Mouse (Mus musculus) small intestine, adult 2 months (tissue): Measurements from ENCODE around the gene Tmem150c. TPM values are rescaled to one million over a fixed set of nuclear protein-coding genes. Genes with fewer than 3 reads are reported as not detected.

Experiments used
- H3K27ac ChIP-seq: fragments of 200-500 bp; 2 replicates; pipeline ENCODE4 v1.5.1; 2012; ENCODE audit warnings: low read depth, low read length, control low read depth, inconsistent platforms; ENCODE audit not compliant: insufficient read depth
- H3K27me3 ChIP-seq: fragments of 200-500 bp; 2 replicates; pipeline ENCODE4 v1.6.1; 2012; ENCODE audit warnings: mild to moderate bottlenecking, moderate library complexity, low read length, inconsistent platforms; ENCODE audit not compliant: control insufficient read depth, insufficient read depth
- H3K36me3 ChIP-seq: fragments of 200-500 bp; 2 replicates; pipeline ENCODE4 v1.6.1; 2012; ENCODE audit warnings: mild to moderate bottlenecking, low read length, control low read depth, inconsistent platforms; ENCODE audit not compliant: control insufficient read depth, insufficient read depth
- H3K4me1 ChIP-seq: fragments of 200-500 bp; 2 replicates; pipeline ENCODE4 v1.6.1; 2012; ENCODE audit warnings: low read length, inconsistent platforms, mixed read lengths; ENCODE audit not compliant: control insufficient read depth, insufficient read depth, insufficient read length
- H3K4me3 ChIP-seq: fragments of 200-500 bp; 2 replicates; pipeline ENCODE4 v1.5.1; 2012; ENCODE audit warnings: low read depth, mild to moderate bottlenecking, control low read depth, inconsistent platforms, low read length, moderate library complexity
- CTCF ChIP-seq: fragments of 200-500 bp; IDR thresholded peaks from 2 replicates; pipeline ENCODE4 v1.5.1; 2012; ENCODE audit warnings: low read depth, mild to moderate bottlenecking, control low read depth, inconsistent platforms, low read length, moderate library complexity, mixed read lengths; ENCODE audit not compliant: insufficient replicate concordance, insufficient read length; ENCODE audit errors: extremely low read depth
- POLR2A ChIP-seq: fragments of 200-500 bp; IDR thresholded peaks from 2 replicates; pipeline ENCODE4 v1.6.1; 2012; ENCODE audit warnings: low read depth, mild to moderate bottlenecking, control low read depth, inconsistent platforms, low read length, moderate library complexity
- WGBS: fragments of 180-500 bp; shearing (Covaris S2); methylation state at CpG from one replicate; pipeline ENCODE4 v1.1.7; 2018; 5-methylcytosine and 5-hydroxymethylcytosine counted together
- polyA plus RNA-seq: library from polyadenylated mRNA; depleted of rRNA; stranded (reverse); fragments of >200 nt; gene quantifications from 2 replicates; pipeline ENCODE4 v1.2.3, GENCODE M21; 2012

Tmem150c gene
- polyA plus RNA-seq, 1 experiment, result 0.04 TPM

DNA sequence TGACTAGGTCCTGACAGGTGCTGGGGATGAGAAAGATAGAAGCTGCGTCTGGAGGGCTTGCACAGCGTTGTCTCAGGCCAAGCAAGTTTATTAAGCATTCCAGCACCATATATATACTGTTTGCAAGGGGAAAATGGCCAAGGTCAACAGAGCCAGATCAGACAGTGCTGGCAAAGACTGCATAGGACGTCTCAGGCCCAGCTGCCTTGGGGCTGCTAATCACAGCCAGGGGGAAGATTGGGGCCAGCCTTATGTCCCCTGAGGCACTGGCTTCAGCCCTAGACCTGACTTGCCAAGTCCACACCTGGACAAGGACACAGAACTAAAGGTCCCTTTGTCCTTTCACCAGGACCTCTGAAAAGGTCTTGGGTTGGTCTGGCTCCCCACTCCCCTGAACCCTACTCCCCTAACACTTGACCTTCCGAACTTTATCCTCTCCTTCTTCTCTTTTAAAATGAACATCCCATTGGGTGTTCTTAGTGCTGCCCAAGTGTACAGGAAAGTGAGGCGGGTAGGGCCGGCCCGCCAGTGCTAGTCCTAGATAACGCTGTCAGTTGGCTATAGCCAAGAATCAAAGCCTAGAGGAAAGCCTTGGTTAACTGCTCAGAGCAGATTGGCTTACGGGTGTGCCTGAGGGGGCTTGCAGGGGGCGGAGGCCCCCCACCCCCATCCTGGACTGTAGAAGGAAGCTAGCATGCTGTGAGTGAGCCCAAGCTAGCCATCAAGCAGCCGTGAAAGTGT lies 104.6 kb downstream of the Tmem150c start:
- TF ChIP-seq POLR2A (no peak), CTCF (no peak)
- 69% methylated on average over 11 of the region's 11 CpGs for WGBS
- no peak overlapping the region for H3K4me3 ChIP-seq
- H3K27ac ChIP-seq, result peak overlapping the region; percentile 65
- H3K36me3 ChIP-seq, result peaks cover 12% of the 10 kb centered on the region
- H3K4me1 ChIP-seq, result peaks cover 13% of the 10 kb centered on the region
- H3K27me3 ChIP-seq, result no peaks in the 10 kb centered on the region

DNA sequence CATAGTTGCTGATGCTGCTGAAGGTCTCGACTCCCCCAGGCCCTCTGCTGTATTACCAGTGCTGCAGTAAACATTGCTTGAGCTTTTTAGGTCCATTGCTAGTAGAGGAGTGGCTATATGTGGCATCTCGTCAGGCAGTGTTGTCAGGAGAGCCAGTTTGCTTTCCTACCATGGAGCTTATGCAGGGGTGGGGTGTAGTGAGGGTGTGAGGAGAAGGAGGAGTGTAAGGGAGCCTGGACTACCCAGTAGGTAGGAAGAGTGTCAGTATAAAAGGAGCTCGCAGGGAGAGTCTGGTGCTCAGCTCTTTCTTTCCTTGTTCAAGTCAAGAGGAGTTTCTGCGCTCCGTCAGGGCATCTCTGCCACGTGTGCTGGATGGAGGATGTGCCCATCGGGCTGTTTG lies 106.9 kb downstream of the Tmem150c start:
- Histone ChIP-seq H3K4me1 (peaks cover 19% of the 10 kb centered on the region), H3K27ac (no peak overlapping the region), H3K36me3 (peaks cover 3% of the 10 kb centered on the region; the same call in 1 of the 2 replicates), H3K27me3 (no peaks in the 10 kb centered on the region), H3K4me3 (no peak overlapping the region)
- 93% methylated on average over 7 of the region's 7 CpGs for WGBS
- TF ChIP-seq POLR2A, result no peak
- TF ChIP-seq CTCF, result no peak

DNA sequence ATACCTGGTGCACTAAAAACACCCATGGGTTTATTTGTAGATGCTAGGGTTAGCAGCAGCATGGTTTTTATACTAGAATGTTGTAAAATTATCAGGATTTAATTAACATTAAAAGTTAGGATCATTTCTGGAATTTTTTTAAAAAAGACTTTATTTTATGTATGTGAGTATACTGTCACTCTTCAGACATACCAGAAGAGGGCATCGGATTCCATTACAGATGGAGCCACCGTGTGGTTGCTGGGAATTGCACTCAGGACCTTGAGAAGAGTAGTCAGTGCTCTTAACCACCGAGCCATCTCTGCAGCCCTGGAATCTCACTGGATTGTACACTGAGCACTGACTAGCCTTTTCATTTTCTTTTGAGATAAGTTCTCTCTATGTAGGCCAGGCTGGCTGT lies 109.7 kb downstream of the Tmem150c start:
- TF ChIP-seq CTCF, result no peak
- no peak for TF ChIP-seq POLR2A
- no peaks in the 10 kb centered on the region for H3K27me3 ChIP-seq
- no peak overlapping the region for H3K27ac ChIP-seq
- H3K4me3 ChIP-seq, result no peak overlapping the region
- peaks cover 3% of the 10 kb centered on the region; the same call in 1 of the 2 replicates for H3K36me3 ChIP-seq
- WGBS, result 86% methylated on average over 3 of the region's 3 CpGs
- peaks cover 19% of the 10 kb centered on the region for H3K4me1 ChIP-seq

DNA sequence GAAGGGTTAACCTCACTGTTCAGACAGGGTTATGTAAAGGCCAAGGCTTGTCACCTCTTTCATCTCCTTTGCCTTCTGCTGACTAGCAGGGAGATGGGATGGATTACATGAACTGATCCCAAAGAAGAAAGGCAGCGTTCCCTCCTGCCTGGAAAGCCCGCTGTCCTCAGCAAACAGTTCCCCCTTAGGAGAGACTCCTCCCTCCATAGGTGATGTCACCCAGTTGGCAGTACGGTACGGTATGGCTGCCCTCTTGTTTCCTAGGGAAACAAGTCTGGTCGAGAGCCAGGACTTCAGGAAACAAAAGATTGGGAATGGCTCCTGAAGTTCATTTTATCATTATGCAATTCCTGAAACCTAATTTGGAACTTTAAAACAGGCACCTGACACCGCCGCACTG lies 111.7 kb downstream of the Tmem150c start:
- TF ChIP-seq CTCF (no peak), POLR2A (no peak)
- peaks cover 21% of the 10 kb centered on the region for H3K4me1 ChIP-seq
- H3K27ac ChIP-seq, result no peak overlapping the region
- no peaks in the 10 kb centered on the region for H3K27me3 ChIP-seq
- H3K4me3 ChIP-seq, result no peak overlapping the region
- peaks cover 3% of the 10 kb centered on the region; the same call in 1 of the 2 replicates for H3K36me3 ChIP-seq
- 41% methylated on average over 7 of the region's 7 CpGs for WGBS

DNA sequence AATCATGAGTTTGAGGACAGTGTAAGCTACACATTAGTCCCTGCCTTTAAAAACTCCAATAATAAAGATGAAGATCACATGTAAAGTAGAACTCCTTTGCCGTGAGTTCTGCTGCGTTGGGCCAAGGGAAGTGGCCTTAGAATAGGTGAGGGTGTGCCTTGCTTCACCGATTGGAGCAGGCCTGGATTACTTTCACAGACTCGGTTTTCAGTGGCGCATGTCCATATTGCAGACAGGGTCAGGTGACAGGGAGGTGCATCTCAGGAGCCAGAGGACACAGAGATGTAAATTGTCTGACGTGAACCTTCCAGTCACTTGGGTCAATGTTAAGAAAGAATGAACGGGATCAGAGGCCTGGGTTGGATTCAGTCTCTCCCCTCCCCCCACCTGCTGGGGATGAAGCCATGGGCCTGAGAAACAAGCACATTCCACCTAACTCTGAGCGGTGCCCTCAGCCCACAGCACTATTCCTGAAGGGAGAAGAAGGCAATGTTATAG lies 112.4 kb downstream of the Tmem150c start:
- H3K4me1 ChIP-seq, result peaks cover 24% of the 10 kb centered on the region
- peaks cover 1% of the 10 kb centered on the region; the same call in 1 of the 2 replicates for H3K36me3 ChIP-seq
- WGBS, result 74% methylated on average over 8 of the region's 8 CpGs
- TF ChIP-seq POLR2A, result no peak
- H3K27me3 ChIP-seq, result no peaks in the 10 kb centered on the region
- H3K4me3 ChIP-seq, result no peak overlapping the region
- no peak overlapping the region for H3K27ac ChIP-seq

DNA sequence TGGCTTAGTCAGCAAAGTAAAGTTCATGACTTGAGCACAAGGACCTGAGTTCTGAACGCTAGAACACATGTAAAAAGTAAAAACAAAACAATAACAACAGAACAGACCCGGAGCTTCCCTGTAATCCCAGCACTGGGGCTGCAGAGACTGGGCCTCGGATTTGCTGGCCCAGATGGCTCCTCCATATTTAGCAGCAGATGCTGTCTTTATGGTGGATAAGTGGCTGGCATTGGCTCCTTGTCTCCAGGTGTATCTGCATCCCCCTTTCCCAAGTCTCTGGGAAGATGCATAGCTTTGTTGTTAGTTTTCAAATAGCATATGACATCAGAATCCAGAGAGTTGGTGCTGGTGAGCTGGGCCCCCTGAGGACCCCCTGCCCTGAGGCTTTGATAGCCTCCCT lies 113.5 kb downstream of the Tmem150c start:
- WGBS, result 83% methylated on average over 3 of the region's 3 CpGs
- Histone ChIP-seq H3K4me1 (peaks cover 27% of the 10 kb centered on the region), H3K36me3 (0 out of 2 replicates have a peak, but pooled peaks cover 1% of the 10 kb centered on the region), H3K27ac (no peak overlapping the region), H3K4me3 (no peak overlapping the region), H3K27me3 (no peaks in the 10 kb centered on the region)
- TF ChIP-seq POLR2A, result no peak
- TF ChIP-seq CTCF, result no peak

DNA sequence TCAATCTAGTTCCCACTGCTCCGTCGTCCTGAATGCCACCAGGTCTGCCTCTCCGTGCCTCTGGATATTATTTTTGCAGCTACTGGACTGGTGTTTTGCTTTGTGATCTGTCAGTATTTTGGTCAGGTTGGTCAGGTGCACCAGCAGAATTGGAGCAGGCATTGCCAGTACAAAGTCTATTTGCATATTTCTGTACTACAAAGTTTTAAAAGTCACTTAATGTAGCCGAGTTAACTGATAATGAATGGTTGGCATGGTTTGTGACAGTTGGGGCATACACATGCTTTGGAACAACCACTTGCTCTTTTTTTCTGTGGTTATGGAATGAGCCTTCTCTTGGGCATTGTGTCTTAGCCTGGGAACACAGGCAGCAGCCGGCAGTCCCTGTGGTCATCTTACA lies 115.0 kb downstream of the Tmem150c start:
- no peak overlapping the region for H3K27ac ChIP-seq
- H3K4me1 ChIP-seq, result peaks cover 28% of the 10 kb centered on the region
- 47% methylated on average over 5 of the region's 5 CpGs for WGBS
- H3K36me3 ChIP-seq, result no peaks in the 10 kb centered on the region
- TF ChIP-seq CTCF (no peak), POLR2A (no peak)
- H3K27me3 ChIP-seq, result no peaks in the 10 kb centered on the region
- H3K4me3 ChIP-seq, result no peak overlapping the region
